Mouse (Mus musculus) large intestine, adult 2 months (tissue): ENCODE measurements around the gene Tom1l2. TPM values are rescaled to one million over a fixed set of nuclear protein-coding genes. Genes with fewer than 3 reads are reported as not detected.

ENCODE experiments used
- DNase-seq: peaks from one replicate; pipeline ENCODE4 v3.0.0-alpha.2; 2012; ENCODE audit warnings: low read depth, low spot score
- WGBS: fragments of 180-500 bp; shearing (Covaris S2); methylation state at CpG from one replicate; pipeline ENCODE4 v1.1.7; 2018; 5-methylcytosine and 5-hydroxymethylcytosine counted together
- polyA plus RNA-seq: library from polyadenylated mRNA; depleted of rRNA; stranded (reverse); fragments of >200 nt; gene quantifications from 2 replicates; pipeline ENCODE4 v1.2.3, GENCODE M21; 2012; rRNA removed

Tom1l2 gene
- polyA plus RNA-seq, 1 experiment = 41.5 TPM

DNA sequence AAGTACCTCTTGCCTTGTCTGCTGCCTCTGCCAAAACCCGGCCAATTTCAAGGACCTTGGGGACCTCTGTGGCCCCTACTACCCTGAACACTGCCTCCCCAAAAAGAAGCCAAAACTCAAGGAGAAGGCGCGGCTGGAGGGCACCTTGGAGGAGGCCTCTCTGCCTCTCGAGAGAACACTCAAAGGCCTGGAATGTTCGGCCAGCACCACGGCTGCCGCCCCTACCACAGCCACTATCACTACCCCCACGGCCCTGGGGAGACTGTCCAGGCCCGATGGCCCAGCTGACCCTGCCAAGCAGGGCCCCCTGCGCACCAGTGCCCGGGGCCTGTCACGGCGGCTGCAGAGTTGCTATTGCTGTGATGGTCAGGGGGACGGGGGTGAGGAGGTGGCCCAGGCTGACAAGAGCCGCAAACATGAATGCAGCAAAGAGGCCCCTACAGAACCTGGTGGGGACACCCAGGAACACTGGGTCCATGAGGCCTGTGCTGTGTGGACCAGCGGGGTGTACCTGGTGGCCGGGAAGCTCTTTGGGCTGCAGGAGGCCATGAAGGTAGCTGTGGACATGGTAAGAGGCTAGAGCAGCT, 162.6 kb downstream of the Tom1l2 start:
- 86% methylated on average over 17 of the region's 17 CpGs for WGBS

DNA sequence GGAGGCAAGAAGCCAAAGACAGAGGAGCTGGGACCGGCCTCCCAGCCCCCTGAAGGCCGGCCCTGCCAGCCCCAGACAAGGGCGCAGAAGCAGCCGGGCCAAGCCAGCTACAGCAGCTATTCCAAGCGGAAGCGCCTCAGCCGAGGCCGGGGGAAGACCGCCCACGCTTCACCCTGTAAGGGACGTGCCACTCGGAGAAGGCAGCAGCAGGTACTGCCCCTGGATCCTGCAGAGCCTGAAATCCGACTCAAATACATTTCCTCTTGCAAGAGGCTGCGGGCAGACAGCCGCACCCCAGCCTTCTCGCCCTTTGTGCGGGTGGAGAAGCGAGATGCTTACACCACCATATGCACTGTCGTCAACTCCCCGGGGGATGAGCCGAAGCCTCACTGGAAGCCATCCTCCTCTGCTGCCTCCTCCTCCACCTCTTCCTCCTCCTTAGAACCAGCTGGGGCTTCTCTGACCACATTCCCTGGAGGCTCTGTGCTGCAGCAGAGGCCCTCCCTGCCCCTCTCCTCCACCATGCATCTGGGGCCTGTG, 163.1 kb downstream of the Tom1l2 start:
- DNase-seq = no peak
- WGBS = 82% methylated on average over 21 of the region's 21 CpGs

More for the DNA sequence above, 162.6 kb downstream of the Tom1l2 start:
- no peak for DNase-seq

DNA sequence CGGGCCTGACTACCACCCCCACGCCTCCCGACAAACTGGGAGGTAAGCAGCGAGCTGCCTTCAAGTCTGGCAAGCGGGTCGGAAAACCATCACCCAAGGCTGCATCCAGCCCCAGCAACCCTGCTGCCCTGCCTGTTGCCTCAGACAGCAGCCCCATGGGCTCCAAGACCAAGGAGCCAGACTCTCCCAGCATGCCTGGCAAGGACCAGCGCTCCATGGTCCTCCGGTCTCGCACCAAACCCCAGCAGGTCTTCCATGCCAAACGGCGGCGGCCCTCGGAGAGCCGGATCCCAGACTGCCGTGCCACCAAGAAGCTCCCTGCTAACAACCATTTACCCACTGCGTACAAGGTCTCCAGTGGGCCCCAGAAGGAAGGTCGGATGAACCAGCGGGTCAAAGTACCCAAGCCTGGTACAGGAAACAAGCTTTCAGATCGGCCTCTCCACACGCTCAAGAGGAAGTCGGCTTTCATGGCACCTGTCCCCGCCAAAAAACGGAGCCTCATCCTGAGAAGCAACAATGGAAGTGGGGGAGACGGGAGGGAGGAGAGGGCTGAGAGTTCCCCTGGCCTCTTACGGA, 164.3 kb downstream of the Tom1l2 start:
- WGBS = 89% methylated on average over 25 of the region's 25 CpGs
- no peak for DNase-seq

DNA sequence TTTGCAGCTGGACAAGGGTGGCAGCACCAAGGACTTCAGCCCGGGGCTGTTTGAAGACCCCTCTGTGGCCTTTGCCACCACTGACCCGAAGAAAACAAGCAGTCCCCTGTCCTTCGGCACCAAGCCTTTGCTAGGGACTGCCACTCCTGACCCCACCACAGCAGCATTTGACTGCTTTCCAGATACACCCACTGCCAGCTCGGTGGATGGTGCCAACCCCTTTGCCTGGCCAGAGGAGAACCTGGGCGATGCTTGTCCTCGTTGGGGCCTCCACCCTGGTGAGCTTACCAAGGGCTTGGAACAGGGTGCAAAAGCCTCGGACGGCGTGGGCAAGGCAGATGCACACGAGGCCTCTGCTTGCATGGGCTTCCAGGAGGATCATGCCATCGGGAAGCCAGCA, 165.6 kb downstream of the Tom1l2 start:
- no peak for DNase-seq
- WGBS = 89% methylated on average over 11 of the region's 11 CpGs

DNA sequence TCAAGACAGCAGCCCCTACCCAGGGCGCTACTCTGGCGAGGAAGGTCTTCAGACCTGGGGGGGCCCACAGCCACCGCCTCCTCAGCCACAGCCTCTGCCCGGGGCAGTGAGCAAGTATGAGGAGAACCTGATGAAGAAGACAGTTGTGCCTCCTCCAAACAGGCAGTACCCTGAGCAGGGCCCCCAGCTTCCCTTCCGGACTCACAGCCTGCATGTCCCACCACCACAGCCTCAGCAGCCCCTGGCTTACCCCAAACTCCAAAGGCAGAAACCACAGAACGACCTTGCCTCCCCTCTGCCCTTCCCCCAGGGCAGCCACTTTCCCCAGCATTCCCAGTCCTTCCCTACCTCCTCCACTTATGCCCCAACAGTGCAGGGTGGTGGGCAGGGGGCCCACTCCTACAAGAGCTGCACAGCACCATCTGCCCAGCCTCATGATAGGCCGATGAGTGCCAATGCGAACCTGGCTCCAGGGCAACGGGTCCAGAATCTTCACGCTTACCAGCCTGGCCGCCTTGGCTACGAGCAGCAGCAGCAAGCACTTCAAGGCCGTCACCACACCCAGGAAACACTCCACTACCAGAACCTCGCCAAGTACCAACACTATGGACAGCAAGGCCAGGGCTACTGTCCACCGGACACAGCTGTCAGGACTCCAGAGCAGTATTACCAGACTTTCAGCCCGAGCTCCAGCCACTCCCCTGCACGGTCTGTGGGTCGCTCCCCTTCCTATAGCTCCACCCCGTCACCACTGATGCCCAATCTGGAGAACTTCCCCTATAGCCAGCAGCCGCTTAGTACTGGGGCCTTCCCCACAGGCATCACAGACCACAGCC, 167.1 kb downstream of the Tom1l2 start:
- no peak for DNase-seq
- 71% methylated on average over 20 of the region's 20 CpGs for WGBS

DNA sequence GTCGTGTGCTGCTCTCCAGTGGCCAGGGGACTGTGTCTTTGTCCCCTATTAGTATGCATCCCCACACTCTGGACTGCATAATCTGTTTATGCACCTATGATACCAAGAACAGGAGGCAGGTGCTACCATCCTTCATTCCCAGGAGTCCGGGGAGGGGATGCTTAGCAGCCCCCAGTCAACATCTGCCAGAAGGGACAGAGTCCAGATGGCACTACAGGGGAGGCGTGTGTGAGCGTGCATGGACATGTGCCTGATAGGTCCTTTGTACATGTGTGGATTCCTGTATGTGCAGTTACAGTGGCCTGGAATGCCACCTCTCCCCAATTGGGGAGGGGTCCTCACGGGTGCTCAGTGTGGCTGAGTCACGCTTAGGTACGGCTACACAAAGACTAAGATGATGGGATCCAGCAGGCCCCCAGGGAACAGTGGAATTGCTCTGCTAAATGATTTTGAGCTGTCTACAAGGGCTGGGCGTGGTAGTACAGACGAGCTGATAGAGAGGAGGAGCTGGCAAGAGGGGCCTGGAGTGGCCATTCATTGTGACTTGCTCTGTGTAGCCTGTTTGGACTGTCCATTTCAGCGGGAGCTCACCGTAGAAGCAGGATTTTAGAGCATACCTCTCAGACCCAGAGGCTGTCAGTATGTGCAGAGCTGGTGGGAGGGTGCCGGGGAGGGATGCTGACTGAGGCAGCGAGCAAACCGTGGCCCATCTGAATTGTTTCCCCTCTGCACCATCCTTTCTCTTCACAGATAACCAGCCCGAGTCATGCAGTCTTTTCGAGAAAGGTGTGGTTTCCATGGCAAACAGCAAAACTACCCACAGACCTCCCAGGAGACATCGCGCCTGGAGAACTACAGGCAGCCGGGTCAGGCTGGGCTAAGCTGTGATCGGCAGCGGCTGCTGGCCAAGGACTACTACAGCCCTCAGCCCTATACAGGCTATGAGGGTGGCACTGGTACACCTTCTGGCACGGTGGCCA, 168.1 kb downstream of the Tom1l2 start:
- WGBS = 70% methylated on average over 22 of the region's 22 CpGs
- no peak for DNase-seq

DNA sequence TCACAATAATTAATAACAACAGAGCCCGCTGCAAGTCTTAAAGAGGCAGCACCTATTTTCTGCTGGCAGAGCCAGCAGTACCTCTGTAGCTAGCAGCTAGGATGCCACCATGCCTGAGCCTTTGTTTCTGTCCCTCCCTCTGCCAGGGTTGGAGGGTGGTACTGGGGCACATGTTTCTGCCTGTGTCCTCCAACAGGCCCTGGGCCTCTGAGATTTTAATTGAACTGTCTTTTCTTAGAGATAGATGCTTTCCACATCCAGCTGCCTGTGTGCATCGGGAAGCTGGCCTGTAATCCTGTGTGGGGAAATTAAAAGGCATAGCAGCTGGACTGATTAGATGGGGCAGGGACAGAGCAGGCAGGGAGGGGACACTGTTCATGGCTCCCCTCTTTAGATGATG, 170.0 kb downstream of the Tom1l2 start:
- 49% methylated on average over 2 of the region's 2 CpGs for WGBS
- DNase-seq = no peak

DNA sequence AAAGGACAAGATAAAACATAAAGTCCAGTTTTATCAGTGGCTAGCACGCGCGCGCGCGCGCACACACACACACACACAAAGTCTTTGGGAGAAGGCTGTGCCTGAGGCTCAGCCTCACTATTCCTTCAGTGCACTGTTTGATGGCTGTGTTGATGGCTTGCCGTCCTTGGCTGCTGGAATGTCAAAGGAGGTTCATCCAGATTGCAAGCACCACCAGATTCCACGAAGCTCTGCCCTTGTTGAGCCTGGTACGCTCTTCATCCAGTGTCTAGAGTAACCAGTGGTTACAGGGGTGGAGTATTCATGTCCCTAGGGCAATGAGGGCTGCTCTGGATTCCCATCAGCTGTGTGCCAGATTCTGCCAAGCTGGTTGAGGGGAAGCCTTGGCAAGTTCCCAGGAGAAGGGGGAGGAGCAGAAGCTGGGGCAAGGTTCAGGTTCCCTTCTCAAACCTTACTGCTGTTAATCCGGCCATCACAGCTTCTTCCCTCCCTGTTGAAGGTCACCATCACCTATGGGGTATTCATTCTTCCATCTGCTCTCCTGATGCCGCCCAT, 170.5 kb downstream of the Tom1l2 start:
- no peak for DNase-seq
- 73% methylated on average over 12 of the region's 12 CpGs for WGBS

DNA sequence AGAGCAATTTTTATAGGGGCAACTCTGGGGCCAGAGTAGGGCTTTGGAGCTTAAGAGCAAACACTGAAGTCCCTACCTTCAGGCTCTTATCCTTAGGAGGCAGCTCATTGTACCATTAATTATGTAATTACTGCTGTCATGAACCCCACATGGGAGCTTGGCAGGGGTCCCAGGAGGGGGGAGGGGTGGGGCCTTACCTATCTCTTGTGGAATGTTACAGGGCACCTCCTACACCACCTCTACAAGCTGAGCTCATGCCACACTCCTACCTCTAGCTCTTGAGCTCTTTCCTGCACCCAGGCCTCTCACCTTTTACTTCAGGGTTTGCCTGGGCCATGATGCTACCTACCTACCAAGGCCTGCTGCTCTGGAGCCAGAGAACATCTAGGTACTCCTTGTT, 174.2 kb downstream of the Tom1l2 start:
- no peak for DNase-seq

DNA sequence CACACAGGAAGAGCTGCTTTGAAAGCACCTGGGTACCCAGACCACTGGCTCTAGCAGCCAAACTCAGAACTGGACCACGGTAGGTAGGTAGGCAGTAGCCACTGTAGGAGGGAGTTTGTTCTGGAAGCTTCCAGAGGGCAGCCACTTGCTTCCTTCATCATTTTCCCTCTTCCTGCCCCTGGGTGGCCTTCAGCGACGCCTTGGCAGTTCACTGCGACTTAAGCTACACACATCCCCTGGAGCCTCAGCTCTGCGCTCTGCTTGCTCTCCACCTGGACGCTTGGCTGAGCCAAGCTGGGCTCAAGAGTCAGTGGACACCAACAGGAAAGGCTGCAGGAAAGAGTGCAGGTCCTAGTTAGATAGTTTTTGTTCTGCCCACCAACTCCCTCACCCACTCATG, 174.7 kb downstream of the Tom1l2 start:
- 80% methylated on average over 6 of the region's 6 CpGs for WGBS
- no peak for DNase-seq

DNA sequence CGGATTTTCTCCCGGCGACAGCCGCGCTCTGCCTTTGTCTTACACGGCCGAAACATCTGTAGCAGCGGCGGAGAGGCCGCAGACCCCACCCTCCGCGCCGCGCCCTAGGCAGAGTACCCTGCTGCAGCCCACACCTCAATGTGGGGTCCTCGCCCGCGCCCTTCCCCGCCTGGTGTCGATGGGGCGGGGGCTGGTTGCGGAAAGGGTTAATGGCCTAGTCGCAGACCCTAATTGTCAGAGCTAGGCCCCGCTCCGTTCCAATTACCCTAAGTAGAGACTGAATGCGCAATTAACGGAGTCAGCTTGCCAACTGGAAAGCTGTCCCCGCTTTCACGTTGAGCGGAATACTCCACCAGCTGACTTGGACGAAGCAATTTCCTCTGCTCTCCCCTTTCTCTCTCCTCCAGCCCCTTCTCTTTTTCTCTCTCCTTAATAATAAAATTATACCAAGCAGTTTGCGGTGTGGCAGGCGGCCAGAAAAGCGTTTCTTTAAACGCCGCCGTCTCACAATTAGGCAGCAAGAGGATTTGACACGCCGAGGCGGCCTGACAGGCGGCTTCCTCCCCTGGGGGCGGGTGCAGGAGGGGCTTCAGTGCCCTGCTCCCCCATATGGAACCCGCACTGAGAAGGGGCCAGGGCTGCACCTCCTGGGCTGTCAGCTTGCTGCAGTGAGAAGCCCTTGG, 175.6 kb downstream of the Tom1l2 start:
- 24% methylated on average over 42 of the region's 42 CpGs for WGBS
- no peak for DNase-seq

Other genes with a start within 250 kb of the Tom1l2 start
- gene Rai1, start 247.9 kb downstream of the Tom1l2 start, polyA plus RNA-seq = 15.3 and 15.5 TPM in 2 replicates
- 76.8 and 96.8 TPM in 2 replicates for gene Srebf1, start 130.3 kb downstream of the Tom1l2 start, polyA plus RNA-seq
- 0.26 and 0.67 TPM in 2 replicates for gene Drc3, start 424 bp upstream of the Tom1l2 start, polyA plus RNA-seq
- 12.3 and 13.5 TPM in 2 replicates for gene Gid4, start 64.2 kb upstream of the Tom1l2 start, polyA plus RNA-seq
- 34.4 and 45.2 TPM in 2 replicates for gene Atpaf2, start 65.6 kb upstream of the Tom1l2 start, polyA plus RNA-seq
- 49.5 and 58.3 TPM in 2 replicates for gene Drg2, start 101.7 kb upstream of the Tom1l2 start, polyA plus RNA-seq
- gene Myo15, start 116.4 kb upstream of the Tom1l2 start, polyA plus RNA-seq = 0.04 TPM in 2 replicates
- gene Alkbh5, start 183.5 kb upstream of the Tom1l2 start, polyA plus RNA-seq = 16.3 and 22.3 TPM in 2 replicates